Mouse (Mus musculus) thymus, adult 2 months (tissue): ENCODE results near the gene Oscp1. TPM values are rescaled to one million over a fixed set of nuclear protein-coding genes. Genes with fewer than 3 reads are reported as not detected.

ENCODE experiments used
- DNase-seq: peaks from one replicate; pipeline ENCODE4 v3.0.0; 2021
- H3K27ac ChIP-seq: fragments of 200-500 bp; 2 replicates; pipeline ENCODE4 v1.5.1; 2012; ENCODE audit warnings: low read length, control low read depth; ENCODE audit not compliant: control insufficient read depth, insufficient read depth
- H3K27me3 ChIP-seq: fragments of 200-500 bp; 2 replicates; pipeline ENCODE4 v1.6.1; 2012; ENCODE audit warnings: mild to moderate bottlenecking, low read length, moderate library complexity, mixed read lengths; ENCODE audit not compliant: control insufficient read depth, insufficient read depth
- H3K36me3 ChIP-seq: fragments of 200-500 bp; 2 replicates; pipeline ENCODE4 v1.6.1; 2012; ENCODE audit warnings: mild to moderate bottlenecking, low read length, moderate library complexity; ENCODE audit not compliant: control insufficient read depth, insufficient read depth
- H3K4me1 ChIP-seq: fragments of 200-500 bp; replicated peaks from 2 replicates; pipeline ENCODE4 v1.6.1; 2012; ENCODE audit warnings: low read length; ENCODE audit not compliant: control insufficient read depth, insufficient read depth
- H3K4me3 ChIP-seq: fragments of 200-500 bp; 2 replicates; pipeline ENCODE4 v1.5.1; 2012; ENCODE audit warnings: mild to moderate bottlenecking, low read length, control low read depth, moderate library complexity; ENCODE audit not compliant: control insufficient read depth, insufficient read depth
- CTCF ChIP-seq: fragments of 200-500 bp; IDR thresholded peaks from 2 replicates; pipeline ENCODE4 v1.5.1; 2012; ENCODE audit warnings: mild to moderate bottlenecking, control low read depth, low read length, moderate library complexity, borderline replicate concordance; ENCODE audit not compliant: control insufficient read depth, poor library complexity, insufficient read depth; ENCODE audit errors: extremely low read depth
- POLR2A ChIP-seq: fragments of 200-500 bp; IDR thresholded peaks from 2 replicates; pipeline ENCODE4 v1.6.1; 2012; ENCODE audit warnings: mild to moderate bottlenecking, low read length, control low read depth, moderate library complexity; ENCODE audit not compliant: control insufficient read depth, poor library complexity, insufficient read depth; ENCODE audit errors: extremely low read depth
- WGBS: fragments of 180-500 bp; shearing (Covaris S2); methylation state at CpG from one replicate; pipeline ENCODE4 v1.1.7; 2018; 5-methylcytosine and 5-hydroxymethylcytosine counted together
- polyA plus RNA-seq: library from polyadenylated mRNA; depleted of rRNA; stranded (reverse); fragments of >200 nt; gene quantifications from 2 replicates; pipeline ENCODE4 v1.2.3, GENCODE M21; 2012

Oscp1 gene
- polyA plus RNA-seq, 1 experiment = 1.1 TPM

GRCm38 (mm10) chr4:126118651-126119050 is 60.3 kb downstream of the Oscp1 start:
- TF ChIP-seq POLR2A (no peak), CTCF (no peak)

DNA sequence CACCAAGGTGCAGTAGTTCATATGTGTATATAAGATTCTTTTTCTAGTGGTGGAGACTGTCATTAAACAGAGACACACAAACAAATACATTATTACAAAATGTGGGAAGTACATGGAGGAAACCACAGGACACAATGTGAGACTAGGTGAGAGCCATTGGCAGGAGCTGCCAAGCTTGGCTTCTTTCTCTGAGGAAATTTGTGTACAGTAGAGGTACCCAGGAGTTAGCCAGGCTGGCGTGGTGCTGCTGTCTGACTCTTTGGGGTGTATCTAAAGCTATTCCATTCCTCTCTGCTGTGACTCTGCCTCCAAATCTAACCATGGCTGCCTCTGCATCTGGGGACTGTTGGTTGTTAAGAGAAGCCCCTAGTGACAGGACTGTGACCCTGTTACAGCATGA is 60.7 kb downstream of the Oscp1 start:
- TF ChIP-seq POLR2A (no peak), CTCF (no peak)
- Histone ChIP-seq H3K4me1 (no peaks in the 10 kb centered on the region), H3K36me3 (no peaks in the 10 kb centered on the region), H3K27ac (no peak overlapping the region), H3K27me3 (no peaks in the 10 kb centered on the region), H3K4me3 (no peak overlapping the region)
- WGBS = 92% methylated on average over 1 of the region's 1 CpGs
- DNase-seq = no peak

More at GRCm38 (mm10) chr4:126118651-126119050, 60.3 kb downstream of the Oscp1 start:
- 96% methylated on average over 4 of the region's 4 CpGs for WGBS
- Histone ChIP-seq H3K27ac (no peak overlapping the region), H3K36me3 (no peaks in the 10 kb centered on the region), H3K4me1 (no peaks in the 10 kb centered on the region), H3K27me3 (no peaks in the 10 kb centered on the region), H3K4me3 (no peak overlapping the region)
- DNase-seq = no peak

DNA sequence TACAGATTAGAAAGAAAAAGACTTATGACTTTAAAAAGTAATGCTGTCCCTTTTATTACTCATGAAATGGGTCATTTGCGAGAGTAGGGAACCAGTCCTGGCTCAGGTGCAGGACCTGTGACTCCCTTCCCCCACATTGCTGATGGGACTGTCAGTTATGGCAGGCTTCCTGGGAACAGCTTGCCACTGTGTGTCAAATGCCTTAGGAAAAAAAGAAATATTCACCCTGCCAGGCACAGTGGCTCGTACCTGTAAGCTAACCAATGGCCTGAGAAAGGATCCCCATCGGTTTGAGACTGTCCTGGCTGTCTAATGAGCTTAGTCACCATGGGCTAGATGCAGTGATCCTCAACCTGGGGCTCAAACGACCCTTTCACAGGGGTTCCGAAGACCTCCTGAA is 61.7 kb downstream of the Oscp1 start:
- Histone ChIP-seq H3K4me1 (no peaks in the 10 kb centered on the region), H3K27ac (no peak overlapping the region), H3K27me3 (no peaks in the 10 kb centered on the region), H3K4me3 (no peak overlapping the region), H3K36me3 (no peaks in the 10 kb centered on the region)
- 87% methylated on average over 5 of the region's 5 CpGs for WGBS
- no peak for TF ChIP-seq POLR2A
- no peak for TF ChIP-seq CTCF
- no peak for DNase-seq

DNA sequence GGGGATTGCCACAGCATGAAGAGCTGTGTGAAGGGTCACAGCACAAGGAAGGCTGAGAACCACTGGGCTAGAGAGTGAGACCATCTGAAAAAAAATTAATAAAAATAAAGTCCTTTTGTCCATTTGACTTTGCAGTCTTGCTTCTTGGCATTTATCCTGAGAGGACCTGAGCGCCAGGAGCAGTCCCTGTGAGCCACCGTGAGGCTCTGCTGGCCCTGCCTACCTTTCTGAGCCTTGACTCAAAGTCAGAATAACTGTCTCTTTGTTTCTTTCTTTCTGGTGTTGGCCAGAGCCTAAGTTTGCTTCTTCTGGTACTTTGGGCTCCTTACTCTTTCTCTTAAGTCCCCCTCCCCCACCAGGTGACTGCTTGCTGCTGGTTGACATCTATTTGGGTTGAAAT is 62.1 kb downstream of the Oscp1 start:
- DNase-seq = no peak
- TF ChIP-seq CTCF (no peak), POLR2A (no peak)
- no peaks in the 10 kb centered on the region for H3K4me1 ChIP-seq
- no peaks in the 10 kb centered on the region for H3K27me3 ChIP-seq
- no peaks in the 10 kb centered on the region; the same call in 1 of the 2 replicates for H3K36me3 ChIP-seq
- WGBS = 99% methylated on average over 2 of the region's 2 CpGs
- H3K27ac ChIP-seq = no peak overlapping the region
- no peak overlapping the region for H3K4me3 ChIP-seq

DNA sequence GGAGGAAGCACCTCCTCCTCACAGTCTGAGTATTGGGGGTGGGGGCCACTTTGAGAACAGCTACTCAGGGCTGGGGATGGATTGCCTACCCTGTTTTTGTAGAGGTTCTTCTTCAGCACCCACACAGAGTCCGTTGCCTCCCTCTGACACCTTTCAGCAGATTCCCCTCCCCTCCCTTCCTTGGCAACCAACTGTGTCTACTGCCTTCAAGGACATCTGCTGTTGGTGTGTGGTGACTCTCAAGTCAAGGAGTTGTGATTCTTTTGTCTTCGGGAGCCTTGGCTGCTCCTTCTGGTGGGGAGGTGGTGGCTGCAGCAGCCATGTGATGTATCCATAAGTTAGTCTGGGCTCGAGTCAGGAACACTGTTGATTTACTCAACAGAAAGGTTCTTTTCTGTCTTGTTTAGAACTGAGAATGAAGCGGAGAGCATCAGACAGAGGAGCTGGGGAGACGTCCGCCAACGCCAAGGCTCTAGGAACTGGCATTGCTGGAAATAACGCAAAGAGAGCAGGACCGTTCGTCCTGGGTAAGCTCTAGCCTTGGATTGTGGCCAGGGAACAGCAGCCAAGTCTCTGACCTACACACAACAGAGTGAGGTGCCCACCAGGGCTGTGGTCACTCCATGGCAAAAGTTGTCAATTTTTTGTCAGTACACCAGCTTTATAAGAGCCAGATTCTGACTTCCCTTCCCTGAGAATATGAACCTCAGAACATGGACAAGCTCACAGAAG is 65.1 kb downstream of the Oscp1 start:
- H3K4me3 ChIP-seq = no peak overlapping the region
- no peak overlapping the region for H3K27ac ChIP-seq
- H3K4me1 ChIP-seq = no peaks in the 10 kb centered on the region
- H3K36me3 ChIP-seq = no peaks in the 10 kb centered on the region; the same call in 1 of the 2 replicates
- WGBS = 96% methylated on average over 10 of the region's 10 CpGs
- TF ChIP-seq POLR2A (no peak), CTCF (no peak)
- H3K27me3 ChIP-seq = no peaks in the 10 kb centered on the region
- DNase-seq = no peak

DNA sequence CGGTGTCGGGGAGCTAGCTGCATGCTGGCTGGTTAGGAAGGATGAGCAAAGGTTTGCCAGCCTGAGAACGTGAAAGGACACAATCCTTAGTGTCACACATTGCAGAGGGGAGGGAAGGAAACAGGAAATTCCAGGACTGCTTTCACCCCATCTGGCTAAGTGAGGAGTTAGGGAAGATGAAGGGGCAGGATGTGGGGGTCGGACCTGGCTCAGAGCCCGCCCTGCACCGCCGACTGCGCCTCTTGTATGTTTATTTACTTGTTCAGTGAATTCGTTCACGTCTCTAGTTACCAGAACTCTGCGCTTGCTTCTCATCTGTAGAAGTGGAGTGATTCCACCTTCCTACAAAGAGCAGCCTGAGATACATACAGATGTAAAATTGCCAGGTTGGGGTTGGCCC is 72.1 kb downstream of the Oscp1 start:
- DNase-seq = no peak
- TF ChIP-seq POLR2A = no peak
- no peak for TF ChIP-seq CTCF

More for the DNA sequence above, 72.1 kb downstream of the Oscp1 start:
- 93% methylated on average over 11 of the region's 11 CpGs for WGBS
- Histone ChIP-seq H3K27ac (no peak overlapping the region), H3K4me3 (no peak overlapping the region), H3K36me3 (peaks cover 5% of the 10 kb centered on the region), H3K27me3 (no peaks in the 10 kb centered on the region), H3K4me1 (no peaks in the 10 kb centered on the region)
